ENCODE assay signal across 14 mouse cellular contexts in genomic region chr16:66925517-66925916, GRCm38 (mm10).
"Had no signal": no experiment of that assay in that cellular context is flagged by ENCODE, and none has a peak within 500 bp of the region (broad histone marks: within the 10 kb centered on the region; RNA-seq: fewer than 3 reads in every experiment).

No protein-coding gene starts in this region.

- H3K4me1 ChIP-seq: liver, embryonic 15.5 days had no signal

- H3K27ac ChIP-seq: limb, embryonic 10.5 days; liver, embryonic 15.5 days; midbrain, embryonic 10.5 days had no signal

- ATAC-seq: lung, postnatal 0 days; midbrain, embryonic 16.5 days had no signal

- H3K4me3 ChIP-seq: limb, embryonic 10.5 days; liver, embryonic 15.5 days; midbrain, embryonic 10.5 days had no signal

- H3K27me3 ChIP-seq: liver, embryonic 15.5 days had no signal

- H3K36me3 ChIP-seq: limb, embryonic 10.5 days; liver, embryonic 15.5 days; midbrain, embryonic 10.5 days had no signal

- H3K4me2 ChIP-seq: liver, embryonic 11.5 days; liver, embryonic 15.5 days had no signal

- H3K9ac ChIP-seq: liver, embryonic 15.5 days had no signal

- H3K9me3 ChIP-seq: limb, embryonic 10.5 days; liver, embryonic 15.5 days; midbrain, embryonic 10.5 days had no signal

- DNase-seq: kidney, adult 18-20 months; kidney, postnatal 10 days; kidney, postnatal 4 days; lung, adult 2 months; lung, postnatal 36 days; right cerebral cortex, adult 18-20 months; right cerebral cortex, postnatal 25 days; thymus, postnatal 14 days had no signal
